Mouse (Mus musculus) liver, postnatal 0 days (tissue): Measurements from ENCODE around the gene Magea8. TPM values are rescaled to one million over a fixed set of nuclear protein-coding genes. Genes with fewer than 3 reads are reported as not detected.
"Not testable (repeated sequence)": the region's sequence is repeated elsewhere in the genome, so short reads cannot be mapped to it uniquely, and the experiment has no call there.

Source experiments
- ATAC-seq: fragments of 200-750 bp; cut with Nextera tagmentation; 2 replicates; pipeline ENCODE4 v1.8.0; 2017; ENCODE audit warnings: mild to moderate bottlenecking, moderate library complexity
- DNase-seq: peaks from one replicate; pipeline ENCODE4 v3.0.0-alpha.2; 2016
- H3K27ac ChIP-seq: fragments of 300-500 bp; sonication (generic); 2 replicates; pipeline ENCODE4 v1.5.1; 2014; ENCODE audit warnings: antibody characterized with exemption, moderate library complexity, mild to moderate bottlenecking, low read depth
- H3K27me3 ChIP-seq: fragments of 300-500 bp; sonication (generic); 2 replicates; pipeline ENCODE4 v1.6.1; 2014; ENCODE audit warnings: low read length, control low read depth, mixed read lengths; ENCODE audit not compliant: insufficient read depth
- H3K36me3 ChIP-seq: fragments of 300-500 bp; sonication (generic); replicated peaks from 2 replicates; pipeline ENCODE4 v1.6.1; 2014; ENCODE audit warnings: mild to moderate bottlenecking, control low read depth, low read length, moderate library complexity, mixed read lengths; ENCODE audit not compliant: insufficient read depth
- H3K4me1 ChIP-seq: fragments of 300-500 bp; sonication (generic); 2 replicates; pipeline ENCODE4 v1.6.1; 2014; ENCODE audit warnings: antibody characterized with exemption, mild to moderate bottlenecking, control low read depth; ENCODE audit not compliant: insufficient read depth
- H3K4me2 ChIP-seq: fragments of 300-500 bp; sonication (generic); 2 replicates; pipeline ENCODE4 v1.6.1; 2014; ENCODE audit warnings: low read depth, mild to moderate bottlenecking, low read length, moderate library complexity, mixed read lengths
- H3K4me3 ChIP-seq: fragments of 300-500 bp; sonication (generic); 2 replicates; pipeline ENCODE4 v1.5.1; 2014; ENCODE audit warnings: low read depth, low read length
- H3K9ac ChIP-seq: fragments of 300-500 bp; sonication (generic); replicated peaks from 2 replicates; pipeline ENCODE4 v1.6.1; 2014; ENCODE audit warnings: mild to moderate bottlenecking, moderate library complexity
- H3K9me3 ChIP-seq: fragments of 300-500 bp; sonication (generic); 2 replicates; pipeline ENCODE4 v1.6.1; 2016; ENCODE audit warnings: mild to moderate bottlenecking, control low read depth, low read length, mixed read lengths
- WGBS: fragments of 180-500 bp; shearing (Covaris S2); extraction: QIAGEN DNeasy Blood & Tissue Kit; methylation state at CpG from one replicate; pipeline ENCODE4 v1.1.7; 2014; ENCODE audit not compliant: insufficient replicate concordance; 5-methylcytosine and 5-hydroxymethylcytosine counted together
- polyA plus RNA-seq: library from polyadenylated mRNA; unstranded; fragments of >200 nt; fragmentation: Nextera tagmentation; extraction: Ambion mirVana; gene quantifications from 2 replicates; pipeline ENCODE4 v1.2.1, GENCODE M21; 2015

Magea8 gene
- polyA plus RNA-seq: not detected in 2 replicates

GRCm38 (mm10) chrX:154995750-154996149 is at the start of gene Magea8:
Gene Magea8, minus strand, starts transcription at chrX:154995850.
- not testable (repeated sequence) for H3K4me3 ChIP-seq, H3K27me3 ChIP-seq, H3K36me3 ChIP-seq, DNase-seq, H3K27ac ChIP-seq, H3K9ac ChIP-seq, H3K4me1 ChIP-seq, ATAC-seq, H3K9me3 ChIP-seq, H3K4me2 ChIP-seq
- 75% methylated on average over 11 of the region's 11 CpGs for WGBS

GRCm38 (mm10) chrX:154949405-154949804 is 46.2 kb downstream of the Magea8 start, which contains the start of gene Magea3:
Gene Magea3, minus strand, starts transcription at chrX:154949505.
- H3K4me2 ChIP-seq, H3K27me3 ChIP-seq, DNase-seq, H3K36me3 ChIP-seq, H3K27ac ChIP-seq, H3K9me3 ChIP-seq, H3K4me3 ChIP-seq, H3K4me1 ChIP-seq, H3K9ac ChIP-seq, ATAC-seq: not testable (repeated sequence)
- 60% methylated on average over 1 of the region's 1 CpGs for WGBS

DNA sequence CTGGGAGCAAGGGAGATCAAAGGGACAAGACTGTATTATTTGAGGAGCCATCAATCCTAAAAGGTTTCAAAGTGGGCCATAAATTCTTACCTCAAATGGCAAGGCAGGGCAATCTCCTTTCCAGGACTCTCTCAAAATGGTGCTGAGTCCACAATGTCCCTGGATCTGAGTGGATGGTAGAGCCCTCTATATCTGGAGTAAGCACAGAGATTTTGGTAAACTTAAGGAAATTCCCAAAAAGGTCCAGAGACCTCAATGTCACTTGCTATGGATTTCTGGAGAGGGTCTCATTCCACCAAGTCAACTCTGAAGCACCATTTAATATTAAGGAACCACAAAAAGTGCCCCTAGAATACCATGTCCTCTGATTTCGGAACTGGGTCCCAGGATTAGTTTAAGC is 59.8 kb downstream of the Magea8 start, which contains the start of gene Magea6:
TSS of gene Magea6 (minus strand) at position 101 of the 400 bp plus-strand sequence.
- not testable (repeated sequence) for H3K4me3 ChIP-seq, H3K4me2 ChIP-seq
- 48% methylated on average over 1 of the region's 1 CpGs for WGBS

More for the DNA sequence above, 59.8 kb downstream of the Magea8 start, which contains the start of gene Magea6:
- not testable (repeated sequence) for H3K9me3 ChIP-seq, H3K36me3 ChIP-seq, H3K9ac ChIP-seq, H3K27me3 ChIP-seq, DNase-seq, ATAC-seq, H3K4me1 ChIP-seq, H3K27ac ChIP-seq

Other genes with a start within 250 kb of the Magea8 start
- gene Cldn34b1, start 105.6 kb downstream of the Magea8 start, polyA plus RNA-seq: not detected in 2 replicates
- not detected in 2 replicates for gene Magea6, start 59.9 kb downstream of the Magea8 start, polyA plus RNA-seq
- not detected in 2 replicates for gene Magea3, start 46.3 kb downstream of the Magea8 start, polyA plus RNA-seq
- gene Magea5, start 67.3 kb upstream of the Magea8 start, polyA plus RNA-seq: not detected in 2 replicates
- not detected in 2 replicates for gene Magea1, start 93.9 kb upstream of the Magea8 start, polyA plus RNA-seq
- gene Magea2, start 97.8 kb upstream of the Magea8 start, polyA plus RNA-seq: not detected in 2 replicates
- gene Cldn34b2, start 132.6 kb upstream of the Magea8 start, polyA plus RNA-seq: not detected in 2 replicates
- gene Sat1, start 220.6 kb upstream of the Magea8 start, polyA plus RNA-seq: 179 and 186 TPM in 2 replicates